Mouse (Mus musculus): ENCODE measurements at regions not wholly inside any gene's neighbourhood (a gene's known extent, or its start where the extent isn't known, plus 50 kb on each side); places are given as distances from the start of the nearest gene placed in this dataset.

- TF ChIP-seq CTCF (IDR thresholded peaks at IDR 0.05; ENCODE audit: low read depth, low read length), result no peak
- no peak for TF ChIP-seq POLR2A (IDR thresholded peaks at IDR 0.05; ENCODE audit: insufficient read depth, low read length)
- TF ChIP-seq EP300 (IDR thresholded peaks at IDR 0.05; ENCODE audit: insufficient read depth, low read depth, low read length), result no peak
Observed at GRCm38 (mm10) chr6:75542247-75542700, 955.3 kb downstream of the Gm9008 start.
